Mouse (Mus musculus): ENCODE data around the gene Tfec.

Gene Tfec

GRCm38 (mm10) chr6:16785166-16785565 lies 113.1 kb downstream of the Tfec start:
- DNase-seq = no peak
